Mouse (Mus musculus) heart, embryonic 15.5 days (tissue): Measurements from ENCODE around the gene Pcsk1n. TPM values are rescaled to one million over a fixed set of nuclear protein-coding genes. Genes with fewer than 3 reads are reported as not detected.

Experiments
- ATAC-seq: fragments of 200-750 bp; cut with Nextera tagmentation; replicated peaks from 2 replicates; pipeline ENCODE4 v1.8.0; 2017; ENCODE audit warnings: low read depth, moderate TSS enrichment; ENCODE audit not compliant: insufficient number of reproducible peaks, insufficient read depth, low FRiP score
- H3K27ac ChIP-seq: fragments of 300-500 bp; sonication (generic); 2 replicates; pipeline ENCODE4 v1.5.1; 2015; ENCODE audit warnings: mild to moderate bottlenecking, inconsistent platforms
- H3K27me3 ChIP-seq: fragments of 300-500 bp; sonication (generic); 2 replicates; pipeline ENCODE4 v1.6.1; 2015; ENCODE audit warnings: inconsistent platforms
- H3K36me3 ChIP-seq: fragments of 300-500 bp; sonication (generic); 2 replicates; pipeline ENCODE4 v1.6.1; 2015; ENCODE audit warnings: mild to moderate bottlenecking, inconsistent platforms
- H3K4me1 ChIP-seq: fragments of 300-500 bp; sonication (generic); replicated peaks from 2 replicates; pipeline ENCODE4 v1.6.1; 2015; ENCODE audit warnings: inconsistent platforms
- H3K4me2 ChIP-seq: fragments of 300-500 bp; sonication (generic); 2 replicates; pipeline ENCODE4 v1.6.1; 2015; ENCODE audit warnings: inconsistent platforms, mild to moderate bottlenecking, moderate library complexity
- H3K4me3 ChIP-seq: fragments of 300-500 bp; sonication (generic); 2 replicates; pipeline ENCODE4 v1.5.1; 2015; ENCODE audit warnings: mild to moderate bottlenecking, inconsistent platforms
- H3K9ac ChIP-seq: fragments of 300-500 bp; sonication (generic); 2 replicates; pipeline ENCODE4 v1.6.1; 2015; ENCODE audit warnings: mild to moderate bottlenecking, inconsistent platforms
- H3K9me3 ChIP-seq: fragments of 300-500 bp; sonication (generic); replicated peaks from 2 replicates; pipeline ENCODE4 v1.6.1; 2016; ENCODE audit warnings: inconsistent platforms
- whole genome bisulfite sequencing: fragments of 180-500 bp; shearing (Covaris S2); methylation state at CpG from one replicate; pipeline ENCODE4 v1.1.7; 2015; ENCODE audit warnings: mixed read lengths; 5-methylcytosine and 5-hydroxymethylcytosine counted together
- polyA plus RNA-seq: library from polyadenylated mRNA; unstranded; fragments of >200 nt; fragmentation: Nextera tagmentation; extraction: Ambion mirVana; gene quantifications from 2 replicates; pipeline ENCODE4 v1.2.1, GENCODE M21; 2015

Pcsk1n gene
- polyA plus RNA-seq, result 0.39 and 3.3 TPM in 2 replicates

DNA sequence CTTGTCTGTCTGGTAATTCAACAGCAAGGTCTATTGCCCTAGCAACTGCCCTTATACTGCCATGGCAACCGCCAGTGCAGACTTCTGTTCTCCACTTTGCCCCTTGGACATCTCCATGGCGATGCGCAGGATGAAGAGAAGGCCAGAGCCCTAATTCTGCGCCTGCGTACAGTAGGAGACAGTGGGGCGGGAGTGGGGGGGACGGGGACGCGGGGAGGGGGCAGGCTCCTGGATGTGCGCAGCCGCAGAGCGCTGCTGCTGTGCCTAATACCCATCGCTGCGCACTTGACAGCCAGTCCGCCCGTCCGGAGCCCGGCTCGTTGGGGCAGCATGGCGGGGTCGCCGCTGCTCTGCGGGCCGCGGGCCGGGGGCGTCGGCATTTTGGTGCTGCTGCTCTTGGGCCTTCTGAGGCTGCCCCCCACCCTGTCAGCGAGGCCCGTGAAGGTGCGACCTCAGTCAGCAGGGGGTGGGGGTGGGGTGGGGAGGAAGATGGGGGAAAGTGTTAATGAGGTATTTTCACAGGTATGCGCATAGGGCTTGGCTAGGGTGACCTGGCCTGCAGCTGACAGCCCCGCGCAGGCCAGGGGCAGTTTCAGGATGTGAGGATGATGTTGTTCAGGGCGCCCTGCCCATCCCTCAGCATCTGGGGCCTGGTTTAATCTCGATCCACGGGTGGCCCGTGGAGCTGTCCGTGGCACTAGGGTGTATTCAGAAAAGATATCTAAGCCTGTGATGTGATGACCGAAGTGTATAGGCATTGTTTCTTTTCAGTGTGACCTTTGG, at the start of gene Pcsk1n:
Gene Pcsk1n (plus strand): TSS at position 222 of the 783 bp plus-strand sequence.
- H3K9ac ChIP-seq, result no peak within 1 kb of the TSS
- no peaks in the 10 kb centered on the region for H3K9me3 ChIP-seq
- ATAC-seq, result no peak; the same call in 1 of the 2 replicates
- peak within 1 kb of the TSS; percentile 41 for H3K4me2 ChIP-seq
- peaks cover 65% of the 10 kb centered on the region for H3K27me3 ChIP-seq
- H3K27ac ChIP-seq, result no peak within 1 kb of the TSS
- no peaks in the 10 kb centered on the region for H3K36me3 ChIP-seq
- peaks cover 7% of the 10 kb centered on the region; the same call in 1 of the 2 replicates for H3K4me1 ChIP-seq
- H3K4me3 ChIP-seq, result 0 out of 2 replicates have a peak within 1 kb of the TSS, but pooled peaks have one; percentile 13
- WGBS, result 16% methylated on average over 40 of the region's 40 CpGs

DNA sequence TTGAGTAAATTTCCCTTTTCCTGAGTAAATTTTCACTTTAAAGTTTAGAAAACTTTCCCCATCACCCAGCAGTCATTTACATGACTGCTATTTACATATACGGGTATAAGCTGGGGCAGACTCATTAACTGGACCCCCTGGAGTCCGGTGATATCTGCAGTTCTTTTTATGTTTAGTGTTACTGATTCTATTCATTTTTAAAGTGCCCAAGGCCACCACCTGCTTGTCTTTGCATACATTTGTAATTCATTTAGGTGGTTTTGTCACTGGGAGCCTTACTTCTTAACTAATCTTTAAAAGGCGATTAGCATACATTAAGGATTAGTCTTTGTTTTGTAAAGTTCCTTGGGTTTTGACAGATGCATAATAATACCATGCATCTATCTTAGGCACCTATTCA, 49.8 kb upstream of the Pcsk1n start:
- Histone ChIP-seq H3K36me3 (peaks cover 11% of the 10 kb centered on the region; the same call in 1 of the 2 replicates), H3K27ac (no peak overlapping the region), H3K9ac (no peak overlapping the region), H3K27me3 (no peaks in the 10 kb centered on the region), H3K4me3 (no peak overlapping the region), H3K4me2 (no peak overlapping the region), H3K4me1 (no peaks in the 10 kb centered on the region), H3K9me3 (no peaks in the 10 kb centered on the region)
- no peak for ATAC-seq
- WGBS, result 57% methylated on average over 3 of the region's 3 CpGs

DNA sequence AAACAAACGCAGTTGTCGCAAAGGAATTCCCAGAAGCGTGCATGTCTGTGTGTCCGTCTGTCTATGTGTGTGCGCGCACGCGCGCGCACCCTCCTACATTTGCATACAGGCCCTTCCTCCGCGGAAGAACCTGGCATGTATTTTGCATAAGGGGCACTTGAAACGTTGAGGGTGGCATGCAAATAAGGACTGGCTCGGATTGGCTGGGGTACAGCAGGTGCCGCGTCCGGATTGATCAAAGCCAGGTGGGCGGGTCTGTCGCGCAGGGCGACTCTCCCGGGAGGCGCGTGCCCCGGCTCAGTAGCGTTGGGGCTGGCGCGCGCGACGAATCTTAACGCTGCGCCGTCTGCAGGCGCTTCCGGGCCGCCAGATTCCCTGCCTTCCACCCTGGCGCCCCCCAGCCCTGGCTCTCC, 41.6 kb upstream of the Pcsk1n start, which contains the start of gene Pim2:
Gene Pim2 (plus strand): TSS at position 256 of the 413 bp plus-strand sequence.
- H3K4me3 ChIP-seq, result peak within 1 kb of the TSS; percentile 53
- ATAC-seq, result peak; percentile 88
- peak within 1 kb of the TSS; percentile 91 for H3K4me2 ChIP-seq
- H3K4me1 ChIP-seq, result peaks cover 11% of the 10 kb centered on the region
- peak within 1 kb of the TSS; percentile 51 for H3K9ac ChIP-seq
- H3K36me3 ChIP-seq, result no peaks in the 10 kb centered on the region
- H3K9me3 ChIP-seq, result no peaks in the 10 kb centered on the region
- H3K27me3 ChIP-seq, result no peaks in the 10 kb centered on the region
- no peak within 1 kb of the TSS for H3K27ac ChIP-seq
- 18% methylated on average over 22 of the region's 38 CpGs for WGBS

DNA sequence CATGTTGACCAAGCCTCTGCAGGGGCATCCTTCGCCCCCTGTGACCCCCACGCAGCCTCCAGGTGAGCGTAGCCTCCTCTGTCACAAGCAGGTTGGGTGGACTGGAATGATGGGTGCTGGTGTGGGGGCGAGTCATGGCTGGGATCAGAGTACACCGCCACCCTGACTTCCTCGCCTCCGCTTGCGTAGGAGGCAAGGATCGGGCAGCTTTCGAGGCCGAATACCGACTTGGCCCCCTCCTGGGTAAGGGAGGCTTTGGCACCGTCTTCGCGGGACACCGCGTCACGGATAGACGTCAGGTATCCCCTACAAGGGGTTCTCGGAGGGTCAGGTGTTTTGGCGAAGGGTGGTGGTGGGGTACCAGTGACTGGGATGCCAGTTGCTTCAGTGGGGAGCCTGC, 41.1 kb upstream of the Pcsk1n start:
- Histone ChIP-seq H3K4me1 (peaks cover 11% of the 10 kb centered on the region), H3K4me3 (peak overlapping the region; percentile 53), H3K36me3 (no peaks in the 10 kb centered on the region), H3K4me2 (peak overlapping the region; percentile 91), H3K9me3 (no peaks in the 10 kb centered on the region), H3K27ac (no peak overlapping the region), H3K9ac (peak overlapping the region; percentile 51), H3K27me3 (no peaks in the 10 kb centered on the region)
- ATAC-seq, result peak; percentile 30; the same call in 1 of the 2 replicates
- 13% methylated on average over 21 of the region's 21 CpGs for WGBS

DNA sequence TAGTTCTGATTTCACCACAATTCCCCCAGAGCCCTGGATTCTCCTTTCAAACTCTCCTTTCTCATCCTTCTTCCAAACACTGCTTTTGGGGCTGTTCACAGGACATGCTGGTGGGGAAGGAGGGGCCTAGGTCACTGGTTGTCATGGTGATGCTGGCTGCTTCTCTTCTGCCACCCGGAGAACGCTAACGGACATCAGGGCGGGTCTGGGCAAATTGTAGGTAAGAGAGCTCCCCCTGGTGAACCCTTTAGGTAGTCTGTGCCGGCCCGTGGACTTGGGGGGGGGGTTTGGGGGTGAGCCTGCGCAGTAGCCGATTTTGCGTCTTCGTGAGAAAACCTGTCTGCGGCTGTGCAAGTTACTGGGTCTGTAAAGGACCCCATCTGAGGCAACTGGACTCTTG, 39.8 kb upstream of the Pcsk1n start:
- Histone ChIP-seq H3K4me1 (peaks cover 13% of the 10 kb centered on the region), H3K27ac (no peak overlapping the region), H3K9ac (no peak overlapping the region), H3K9me3 (no peaks in the 10 kb centered on the region), H3K4me3 (peak overlapping the region; percentile 18; the same call in 1 of the 2 replicates), H3K4me2 (peak overlapping the region; percentile 91), H3K36me3 (no peaks in the 10 kb centered on the region), H3K27me3 (no peaks in the 10 kb centered on the region)
- no peak for ATAC-seq
- 7% methylated on average over 11 of the region's 11 CpGs for WGBS

DNA sequence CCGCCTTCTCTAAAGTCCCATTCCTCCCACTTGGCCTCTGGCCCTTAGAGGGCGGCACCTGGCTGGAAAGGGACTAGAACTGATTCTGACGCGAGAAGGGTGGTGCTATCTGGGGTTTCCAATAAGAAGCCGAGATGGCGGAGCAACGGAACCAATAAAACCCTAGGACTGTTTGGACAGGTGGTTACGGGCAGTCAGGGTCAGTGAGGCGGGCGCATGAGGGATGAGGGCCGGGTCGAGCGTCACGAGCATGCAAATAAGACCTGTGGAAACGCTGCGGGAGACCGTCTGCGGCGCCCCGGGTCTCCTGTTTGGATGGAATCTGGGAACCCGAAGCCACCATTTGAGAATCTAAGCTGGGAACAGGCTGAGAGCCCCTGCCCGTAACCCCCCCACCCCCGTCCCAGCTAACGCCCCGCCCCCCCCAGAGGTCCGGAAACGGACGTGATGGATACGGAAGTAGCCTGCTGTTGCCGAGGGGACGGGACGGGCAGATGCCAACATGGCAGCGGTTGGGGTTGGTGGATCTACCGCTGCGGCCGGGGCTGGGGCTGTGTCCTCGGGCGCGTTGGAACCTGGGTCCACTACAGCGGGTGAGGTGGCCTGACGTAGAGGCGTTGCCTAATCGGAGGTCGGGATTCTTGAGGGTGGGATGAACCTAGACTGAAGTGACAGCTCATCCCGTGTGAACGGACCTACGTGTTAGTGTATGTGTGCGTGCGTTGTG, 35.6 kb upstream of the Pcsk1n start, which contains the start of gene Slc35a2:
Gene Slc35a2 (plus strand): TSS at position 188 of the 727 bp plus-strand sequence.
- Histone ChIP-seq H3K4me3 (peak within 1 kb of the TSS; percentile 69), H3K9ac (peak within 1 kb of the TSS; percentile 58), H3K27ac (peak within 1 kb of the TSS; percentile 88), H3K27me3 (no peaks in the 10 kb centered on the region), H3K4me2 (peak within 1 kb of the TSS; percentile 67), H3K9me3 (no peaks in the 10 kb centered on the region), H3K36me3 (no peaks in the 10 kb centered on the region), H3K4me1 (peaks cover 10% of the 10 kb centered on the region)
- peak; percentile 92 for ATAC-seq
- 8% methylated on average over 49 of the region's 49 CpGs for WGBS

DNA sequence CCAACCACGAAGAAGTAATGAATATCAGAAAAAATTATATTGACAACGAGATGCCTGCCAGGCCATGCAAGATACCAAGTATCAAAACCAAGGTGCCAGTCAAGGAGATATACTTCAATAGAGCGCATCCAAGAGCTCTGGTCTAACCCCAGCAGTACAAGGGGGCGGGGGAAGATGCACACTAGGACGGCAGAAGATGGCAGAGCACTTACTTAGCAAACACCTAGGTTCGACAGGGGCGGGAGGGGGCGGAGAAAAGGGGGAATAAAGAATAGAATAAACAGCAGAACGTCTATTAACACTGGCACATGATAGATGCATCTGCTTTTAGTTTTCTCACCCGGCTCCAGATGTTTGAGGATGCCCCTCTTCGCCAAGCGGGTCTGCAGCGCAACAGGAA, 21.4 kb upstream of the Pcsk1n start:
- Histone ChIP-seq H3K9ac (peak overlapping the region; percentile 52), H3K27ac (peak overlapping the region; percentile 86), H3K9me3 (no peaks in the 10 kb centered on the region), H3K27me3 (no peaks in the 10 kb centered on the region), H3K36me3 (no peaks in the 10 kb centered on the region; the same call in 1 of the 2 replicates), H3K4me1 (peaks cover 4% of the 10 kb centered on the region; the same call in 1 of the 2 replicates), H3K4me3 (peak overlapping the region; percentile 69), H3K4me2 (peak overlapping the region; percentile 61)
- WGBS, result 24% methylated on average over 13 of the region's 13 CpGs
- ATAC-seq, result no peak

DNA sequence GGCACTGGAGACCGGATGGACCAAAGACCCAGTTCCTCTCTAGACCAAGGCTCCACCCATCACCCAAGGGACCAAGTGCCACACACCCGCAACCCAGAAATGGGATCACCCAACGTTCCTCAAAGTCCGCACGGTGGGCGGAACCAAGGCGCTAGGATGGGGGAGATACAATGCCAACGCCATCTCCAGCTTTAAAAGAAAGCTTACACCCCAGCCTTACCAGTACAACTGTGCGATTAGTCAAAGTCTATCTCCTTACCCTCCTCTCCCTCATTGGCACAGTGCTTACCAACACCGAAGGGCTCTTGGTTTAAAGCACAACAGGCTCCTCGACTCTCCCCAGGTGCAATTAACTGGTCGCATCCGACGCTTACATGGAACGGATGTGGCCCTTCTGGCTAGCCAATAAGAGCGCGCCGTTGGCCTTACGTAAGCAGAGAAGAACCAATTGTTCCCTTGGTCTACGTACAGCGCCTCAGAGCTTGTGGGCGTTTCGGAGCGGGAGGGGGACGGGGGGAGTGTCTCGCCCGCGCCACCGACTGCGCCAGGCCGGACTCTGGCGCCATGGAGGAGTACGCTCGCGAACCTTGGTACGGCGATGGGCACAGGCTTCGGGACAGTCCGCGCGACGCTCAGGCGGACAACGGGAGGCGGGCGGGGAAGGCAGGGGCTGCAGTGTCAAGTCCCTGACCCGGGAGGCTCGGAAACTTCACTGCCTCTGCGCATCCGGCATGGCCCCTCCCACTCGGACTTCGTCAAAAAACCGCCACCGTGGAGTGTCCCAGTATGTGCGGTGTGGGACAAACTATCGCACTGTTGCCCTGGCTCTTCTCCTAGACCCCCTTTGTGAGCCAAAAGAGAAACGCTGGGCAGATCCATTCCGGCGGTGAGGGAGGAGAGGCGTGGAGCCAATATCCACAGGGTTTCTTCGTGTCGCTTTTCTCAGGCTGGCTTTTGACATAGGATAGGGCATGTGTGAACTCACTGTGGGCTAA, 20.4 kb upstream of the Pcsk1n start, which contains the start of the genes Pqbp1 and Timm17b:
Gene Pqbp1 (minus strand): TSS at position 390 of the 995 bp plus-strand sequence.
Gene Timm17b (plus strand): TSS at position 478 of the 995 bp plus-strand sequence.
- Histone ChIP-seq H3K9ac (peak within 1 kb of the TSS; percentile 63), H3K4me1 (peaks cover 4% of the 10 kb centered on the region; the same call in 1 of the 2 replicates), H3K4me2 (peak within 1 kb of the TSS; percentile 61), H3K27me3 (no peaks in the 10 kb centered on the region), H3K9me3 (no peaks in the 10 kb centered on the region), H3K27ac (peak within 1 kb of the TSS; percentile 86), H3K4me3 (peak within 1 kb of the TSS; percentile 69), H3K36me3 (no peaks in the 10 kb centered on the region; the same call in 1 of the 2 replicates)
- WGBS, result 14% methylated on average over 62 of the region's 62 CpGs
- peak; percentile 98 for ATAC-seq

DNA sequence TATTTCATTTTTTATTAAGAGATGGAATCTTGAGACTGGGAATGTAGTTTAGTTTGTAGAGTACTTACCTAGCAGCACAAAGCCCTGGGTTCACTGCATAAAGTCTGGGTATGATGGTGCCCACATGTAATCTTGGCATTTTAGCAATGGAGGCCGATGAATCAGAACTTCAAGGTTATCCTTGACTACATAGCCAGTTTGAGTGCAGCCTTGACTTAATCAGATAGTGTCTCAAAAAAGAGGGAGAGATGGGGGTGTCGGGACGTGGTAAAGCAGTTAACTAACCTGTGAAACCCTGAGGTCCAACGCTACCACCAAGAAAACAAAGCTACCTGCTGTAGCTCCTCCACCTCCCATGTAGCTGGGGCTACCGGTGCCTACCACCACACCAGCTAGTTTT, 15.2 kb upstream of the Pcsk1n start:
- 89% methylated on average over 5 of the region's 5 CpGs for WGBS
- no peak overlapping the region for H3K9ac ChIP-seq
- H3K27me3 ChIP-seq, result no peaks in the 10 kb centered on the region
- H3K9me3 ChIP-seq, result no peaks in the 10 kb centered on the region
- peaks cover 5% of the 10 kb centered on the region; the same call in 1 of the 2 replicates for H3K36me3 ChIP-seq
- no peak for ATAC-seq
- no peak overlapping the region for H3K4me3 ChIP-seq
- H3K4me2 ChIP-seq, result no peak overlapping the region
- 0 out of 2 replicates have a peak, but pooled peaks cover 2% of the 10 kb centered on the region for H3K4me1 ChIP-seq
- H3K27ac ChIP-seq, result no peak overlapping the region

DNA sequence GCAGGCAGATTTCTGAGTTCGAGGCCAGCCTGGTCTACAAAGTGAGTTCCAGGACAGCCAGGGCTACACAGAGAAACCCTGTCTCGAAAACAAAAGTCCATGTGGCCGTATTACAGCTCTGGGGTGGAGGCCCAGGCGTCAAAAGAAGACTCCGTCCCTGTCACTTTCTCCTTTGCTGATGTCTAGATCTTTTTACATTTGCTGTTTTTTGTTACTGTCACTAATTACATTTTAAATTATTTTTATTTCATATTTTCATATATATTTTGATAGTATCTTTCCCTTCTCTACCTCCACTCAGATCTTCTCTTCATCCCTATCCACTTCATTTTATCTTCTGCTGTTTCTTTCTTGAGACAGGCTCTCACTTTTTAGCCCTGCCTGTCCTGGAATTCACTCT, 11.9 kb upstream of the Pcsk1n start, which contains the start of gene Gm10491:
Gene Gm10491 (minus strand): TSS at position 101 of the 400 bp plus-strand sequence.
- no peak within 1 kb of the TSS for H3K9ac ChIP-seq
- H3K27ac ChIP-seq, result no peak within 1 kb of the TSS
- H3K27me3 ChIP-seq, result no peaks in the 10 kb centered on the region
- ATAC-seq, result no peak
- H3K4me2 ChIP-seq, result no peak within 1 kb of the TSS
- no peaks in the 10 kb centered on the region for H3K9me3 ChIP-seq
- no peak within 1 kb of the TSS for H3K4me3 ChIP-seq
- H3K4me1 ChIP-seq, result no peaks in the 10 kb centered on the region
- WGBS, result 86% methylated on average over 5 of the region's 5 CpGs
- H3K36me3 ChIP-seq, result peaks cover 5% of the 10 kb centered on the region; the same call in 1 of the 2 replicates
